Mouse (Mus musculus): ENCODE measurements around the gene Cenpm.
"Not testable (repeated sequence)": the region's sequence is repeated elsewhere in the genome, so short reads cannot be mapped to it uniquely, and the experiment has no call there.

Gene Cenpm

GRCm38 (mm10) chr15:82244115-82244804 lies at the start of gene Cenpm:
Cenpm (minus strand) TSS chr15:82244748.
- peak; percentile 70 for DNase-seq (ENCODE audit: low read depth, low spot score)

- DNase-seq (ENCODE audit: low read depth, low spot score), result no peak
Observed at GRCm38 (mm10) chr15:82294059-82294458, 49.5 kb upstream of the Cenpm start.

- no peak for DNase-seq (ENCODE audit: low read depth, low spot score)
Observed at GRCm38 (mm10) chr15:82293271-82293711, 48.7 kb upstream of the Cenpm start.

DNA sequence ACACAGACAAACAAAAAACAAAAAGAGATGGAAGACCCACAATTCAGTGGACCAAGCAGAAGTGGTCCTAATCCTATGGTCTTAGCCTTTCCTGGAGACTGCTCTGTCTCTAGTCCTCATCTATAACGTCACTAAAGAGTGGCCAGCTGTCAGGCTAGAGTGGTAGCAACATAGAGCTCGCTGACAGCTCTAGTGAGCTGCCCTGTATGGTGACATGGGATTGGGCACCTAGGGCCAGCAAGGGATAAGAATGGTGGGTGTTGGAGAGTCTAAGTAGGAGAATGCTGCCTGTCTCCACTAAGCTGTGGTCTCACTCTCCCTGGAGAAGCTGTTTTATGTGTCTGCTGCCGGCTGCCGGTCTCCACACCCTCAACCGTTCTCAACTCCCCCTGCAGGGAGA lies 48.3 kb upstream of the Cenpm start:
- DNase-seq (ENCODE audit: low read depth, low spot score), result no peak

- DNase-seq (ENCODE audit: low read depth, low spot score), result no peak
Observed at GRCm38 (mm10) chr15:82290252-82290651, 45.7 kb upstream of the Cenpm start.

- DNase-seq (ENCODE audit: low read depth, low spot score), result no peak
Observed at GRCm38 (mm10) chr15:82286157-82286556, 41.6 kb upstream of the Cenpm start.

- DNase-seq (ENCODE audit: low read depth, low spot score), result no peak
Observed at GRCm38 (mm10) chr15:82280638-82281037, 36.1 kb upstream of the Cenpm start.

DNA sequence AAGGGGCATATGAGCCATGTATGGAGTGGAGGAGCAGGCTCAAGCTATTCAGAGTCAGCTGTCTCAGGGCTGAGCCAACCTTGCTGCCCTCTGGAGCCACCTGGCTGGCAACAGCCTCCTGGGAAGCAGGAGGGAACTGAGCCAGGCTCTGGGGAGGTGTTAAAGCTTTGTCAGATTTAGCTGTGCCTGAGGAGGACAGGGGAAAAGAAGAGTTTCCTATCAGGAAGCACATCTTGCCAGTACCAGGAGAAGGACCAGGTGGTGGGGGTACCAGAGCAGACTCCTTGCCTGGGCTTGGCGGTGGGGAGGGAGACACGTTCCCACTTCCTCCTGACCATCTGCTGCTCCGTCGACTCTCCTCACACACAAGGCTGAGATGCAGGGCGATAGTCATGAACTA lies 33.0 kb upstream of the Cenpm start:
- DNase-seq (ENCODE audit: low read depth, low spot score), result no peak

DNA sequence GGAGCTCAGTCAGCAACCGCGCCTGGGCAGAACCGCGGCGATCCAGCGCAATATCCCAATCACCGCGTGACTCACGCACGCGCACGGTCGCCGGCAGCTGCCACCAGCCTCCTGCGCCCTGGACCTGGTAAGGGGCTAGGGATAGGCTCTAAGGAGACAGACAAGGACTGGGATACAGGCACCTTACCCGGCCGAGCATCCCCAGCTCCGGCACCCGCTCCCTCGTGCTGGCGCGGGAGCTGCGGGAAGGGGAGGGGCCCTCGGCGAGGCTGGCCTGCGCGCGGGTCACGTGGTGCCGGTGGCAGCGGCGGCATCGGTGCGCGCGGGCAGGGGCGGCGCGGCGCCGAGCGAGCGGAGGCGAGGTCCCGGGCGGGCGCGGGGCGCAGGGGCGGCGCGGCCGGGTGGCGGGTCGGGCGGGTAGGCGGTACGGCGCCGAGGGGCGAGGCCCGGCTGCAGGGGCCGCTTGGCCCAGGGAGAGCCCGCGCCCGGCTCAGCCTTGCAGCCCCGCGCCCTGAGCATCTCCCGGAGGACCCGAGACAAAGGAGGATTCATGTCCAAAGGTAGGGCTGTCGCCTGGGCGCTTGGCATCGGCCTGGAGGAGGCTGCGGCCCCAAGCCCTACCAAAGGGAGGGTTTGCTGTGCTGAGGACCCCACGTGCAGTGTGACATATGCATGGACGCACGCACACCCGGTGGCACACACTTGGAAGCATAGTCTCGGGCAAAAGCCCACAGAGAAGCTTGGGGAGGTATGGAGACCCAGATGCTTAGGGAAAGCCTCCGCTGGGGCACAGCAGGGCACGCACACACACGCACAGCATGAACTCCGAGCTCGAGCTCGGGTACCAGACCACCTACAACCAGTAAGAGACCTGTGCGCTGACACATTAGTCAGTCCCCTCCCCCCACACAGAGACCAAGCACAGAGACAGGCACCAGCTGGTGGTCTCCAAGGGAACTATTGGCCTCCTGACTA lies 30.7 kb upstream of the Cenpm start:
- no peak for DNase-seq (ENCODE audit: low read depth, low spot score)

DNA sequence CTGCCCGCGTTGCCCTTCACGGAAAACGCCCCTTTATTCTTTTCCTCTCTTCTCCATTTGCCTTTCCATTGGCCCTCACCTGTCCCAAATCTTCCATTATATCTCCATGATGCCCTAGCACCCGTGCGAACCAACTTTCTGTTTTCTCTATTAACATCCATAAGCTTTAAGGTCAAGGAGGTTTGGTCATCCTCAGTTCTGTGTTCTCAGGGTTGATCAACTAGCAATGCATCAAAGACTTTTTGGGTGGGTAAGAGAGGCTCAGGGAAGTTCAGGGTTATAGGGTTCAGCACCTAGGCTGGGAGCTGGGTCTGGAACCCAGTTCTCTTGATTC lies 30.0 kb upstream of the Cenpm start, which contains the start of gene Sept3:
Gene Sept3, plus strand, starts transcription at position 301 of the 334 bp plus-strand sequence.
- no peak for DNase-seq (ENCODE audit: low read depth, low spot score)

GRCm38 (mm10) chr15:82272295-82272694 lies 27.7 kb upstream of the Cenpm start:
- no peak for DNase-seq (ENCODE audit: low read depth, low spot score)

DNA sequence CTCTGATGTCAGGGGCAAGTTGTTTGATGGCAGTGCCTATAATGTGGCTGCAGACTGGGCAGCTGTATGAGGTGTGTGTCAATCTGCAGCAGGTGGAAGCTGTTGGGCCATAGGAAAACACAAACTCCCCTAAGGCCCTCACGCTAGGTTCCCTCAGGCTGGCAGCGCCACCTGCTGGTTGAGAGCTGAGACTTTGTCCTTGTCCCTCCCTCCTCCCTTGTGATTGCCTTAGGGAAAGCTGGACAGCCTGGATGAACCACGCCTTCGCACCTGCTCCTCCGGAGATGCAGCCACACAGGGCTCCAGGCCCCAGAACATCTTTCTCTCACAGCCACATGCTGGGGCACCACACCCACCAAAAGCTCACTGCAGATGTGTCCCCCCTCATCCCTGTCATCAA lies 26.7 kb upstream of the Cenpm start:
- peak; percentile 18 for DNase-seq (ENCODE audit: low read depth, low spot score)

GRCm38 (mm10) chr15:82268783-82269182 lies 24.2 kb upstream of the Cenpm start:
- no peak for DNase-seq (ENCODE audit: low read depth, low spot score)

- DNase-seq (ENCODE audit: low read depth, low spot score), result no peak
Observed at GRCm38 (mm10) chr15:82268185-82268584, 23.6 kb upstream of the Cenpm start.

- no peak for DNase-seq (ENCODE audit: low read depth, low spot score)
Observed at GRCm38 (mm10) chr15:82266356-82266755, 21.8 kb upstream of the Cenpm start.

GRCm38 (mm10) chr15:82259510-82259909 lies 15.0 kb upstream of the Cenpm start:
- peak; percentile 14 for DNase-seq (ENCODE audit: low read depth, low spot score)

DNA sequence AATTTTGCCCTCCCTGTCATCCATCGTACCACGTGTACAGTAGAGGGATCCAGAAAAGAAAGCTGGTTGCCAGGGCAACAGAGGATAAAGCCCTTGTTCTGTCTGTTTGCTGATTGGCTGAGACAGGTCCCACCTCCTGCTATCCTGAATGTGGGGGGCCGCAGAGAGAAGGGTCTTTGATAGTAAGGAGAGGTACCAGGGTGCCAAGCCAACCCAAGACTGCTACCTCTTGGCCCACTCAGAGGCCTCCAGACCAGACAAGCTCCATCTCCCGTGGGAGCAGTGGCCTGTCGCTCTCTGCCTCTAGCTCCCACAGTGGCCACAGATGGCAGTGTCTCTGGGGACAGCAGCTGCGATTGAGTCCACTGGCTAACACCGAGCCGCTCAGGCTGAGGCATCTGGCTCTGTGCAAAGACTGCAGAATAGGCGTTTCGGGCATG lies 11.4 kb upstream of the Cenpm start:
- no peak for DNase-seq (ENCODE audit: low read depth, low spot score)

GRCm38 (mm10) chr15:82255248-82255647 lies 10.7 kb upstream of the Cenpm start:
- no peak for DNase-seq (ENCODE audit: low read depth, low spot score)

DNA sequence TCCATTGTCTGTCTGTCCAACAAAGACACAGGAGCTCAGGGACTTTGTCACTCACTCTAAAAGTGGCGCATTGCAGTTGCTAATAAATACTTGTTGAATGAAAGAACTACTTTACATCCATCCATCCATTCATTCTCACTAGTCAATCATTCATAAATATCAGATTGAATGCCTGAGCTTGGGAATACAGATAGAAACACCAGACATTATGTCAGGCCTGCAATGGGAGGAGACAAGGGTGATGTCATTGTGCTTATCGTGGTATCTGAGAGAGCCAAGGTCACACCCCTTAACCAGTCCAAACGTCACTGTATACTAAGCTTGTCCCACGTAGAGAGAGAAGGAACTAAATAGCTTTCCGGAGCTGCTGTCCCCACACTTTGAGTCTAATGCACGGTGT lies 7.5 kb upstream of the Cenpm start, which contains the start of gene 1500009C09Rik:
Gene 1500009C09Rik, plus strand, starts transcription at position 301 of the 400 bp plus-strand sequence.
- DNase-seq (ENCODE audit: low read depth, low spot score), result no peak

- no peak for DNase-seq (ENCODE audit: low read depth, low spot score)
Observed at GRCm38 (mm10) chr15:82251579-82251978, 7.0 kb upstream of the Cenpm start.

- DNase-seq (ENCODE audit: low read depth, low spot score), result no peak
Observed at GRCm38 (mm10) chr15:82247131-82247776, 2.7 kb upstream of the Cenpm start.

- not testable (repeated sequence) for DNase-seq (ENCODE audit: low read depth, low spot score)
Observed at GRCm38 (mm10) chr15:82244805-82245161, 235 bp upstream of the Cenpm start.

All from skeletal muscle tissue, adult 2 months (tissue).